Mouse (Mus musculus): ENCODE measurements around the gene Rpl26. TPM values are rescaled to one million over a fixed set of nuclear protein-coding genes. Genes with fewer than 3 reads are reported as not detected.
A peak's percentile ranks its signal among the peaks of the same experiment; 100 is the strongest.

The Rpl26 gene
- total RNA-seq, 2 experiments from 2014 or later, result 701 to 756 TPM

DNA sequence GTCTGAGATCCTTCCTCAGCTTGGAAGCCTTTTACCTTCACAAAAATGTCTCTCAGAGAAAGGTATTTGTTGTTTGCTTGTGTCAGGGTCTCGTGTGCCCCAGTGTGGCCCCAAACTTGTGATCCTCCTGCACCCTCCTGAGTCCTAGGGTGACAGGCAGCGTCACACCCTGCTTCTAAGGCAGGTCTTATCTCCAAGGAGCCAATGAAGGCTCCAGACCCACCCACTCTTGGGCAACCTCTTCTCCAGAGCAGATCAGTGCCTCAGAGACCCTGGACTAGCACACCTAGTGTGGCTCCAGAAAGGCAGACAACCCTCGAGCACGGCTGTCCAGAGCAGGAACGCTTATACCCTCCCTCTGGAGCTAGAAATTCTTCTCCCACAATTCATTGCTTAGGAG is 17.0 kb upstream of the Rpl26 start:
- intact Hi-C loops (cut with DNase I), result no loop called here
- no peak for DNase-seq (ENCODE audit: extremely low spot score in 1 of 2, low spot score in 2 of 2)

DNA sequence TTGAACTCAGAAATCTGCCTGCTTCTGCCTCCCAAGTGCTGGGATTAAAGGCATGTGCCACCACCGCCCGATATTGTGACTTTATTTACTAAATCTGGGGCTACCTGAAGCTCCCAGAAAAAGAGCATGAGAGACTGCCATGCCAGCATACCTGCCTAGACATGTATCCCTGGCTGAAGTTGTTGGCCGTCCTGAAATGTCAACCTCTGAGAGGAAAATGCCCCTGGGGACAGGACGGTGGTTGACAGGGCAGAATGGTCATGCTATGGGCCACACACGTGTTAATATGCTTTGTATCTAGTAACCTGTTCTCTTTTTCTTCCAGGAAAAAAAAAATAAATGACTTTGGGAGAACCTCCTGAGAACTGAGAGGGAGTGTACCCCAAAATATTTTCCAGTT is 15.3 kb upstream of the Rpl26 start:
- intact Hi-C loops (cut with DNase I), result no loop called here
- DNase-seq (ENCODE audit: extremely low spot score in 1 of 2, low spot score in 2 of 2), result no peak

DNA sequence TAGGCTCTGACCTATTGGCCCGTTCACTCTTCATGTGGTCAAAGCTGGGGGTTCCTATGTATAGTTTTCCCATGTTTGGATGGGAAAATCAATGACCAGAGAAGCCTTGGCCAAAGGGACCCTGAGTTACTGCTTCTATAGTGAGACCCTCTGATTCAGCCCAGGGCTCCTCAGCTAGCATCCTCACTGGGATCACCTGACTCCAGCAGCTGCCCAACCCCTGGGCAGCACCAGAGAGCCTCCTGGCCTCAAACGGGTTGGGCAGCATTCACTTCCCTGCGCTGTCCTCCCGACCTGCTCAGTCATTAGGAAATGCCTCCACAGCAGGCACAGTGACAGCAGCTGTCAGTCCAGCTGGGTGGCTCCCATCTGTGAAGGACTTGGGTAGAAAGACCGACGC is 13.1 kb upstream of the Rpl26 start, which contains the start of gene Rnf222:
Rnf222 (plus strand) TSS at position 301 of the 400 bp plus-strand sequence.
- intact Hi-C loops (cut with DNase I), result no loop called here
- DNase-seq (ENCODE audit: extremely low spot score in 1 of 2, low spot score in 2 of 2), result no peak

DNA sequence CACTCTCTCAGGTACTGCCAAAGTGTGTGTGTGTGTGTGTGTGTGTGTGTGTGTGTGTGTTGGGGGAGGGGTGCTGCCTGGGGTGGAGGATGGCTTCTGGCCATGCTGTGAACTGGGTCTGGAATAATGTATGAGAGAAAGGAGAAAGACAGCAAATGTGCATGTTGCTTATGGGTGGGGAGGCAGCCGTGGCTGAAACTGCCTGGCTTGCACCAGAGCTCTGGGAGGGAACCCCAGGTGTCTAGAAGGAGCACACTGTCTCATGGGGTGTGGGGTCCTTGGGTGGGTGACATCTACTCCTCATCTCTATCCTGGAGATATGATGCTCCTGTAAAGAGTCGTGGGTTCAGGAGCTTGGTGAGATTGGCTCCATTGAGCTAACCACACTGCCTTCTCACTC is 12.7 kb upstream of the Rpl26 start:
- DNase-seq (ENCODE audit: extremely low spot score in 1 of 2, low spot score in 2 of 2), result no peak
- intact Hi-C loops (cut with DNase I), result no loop called here

- no peak for DNase-seq (ENCODE audit: extremely low spot score in 1 of 2, low spot score in 2 of 2)
Observed at GRCm38 (mm10) chr11:68890625-68891024, 10.8 kb upstream of the Rpl26 start.

DNA sequence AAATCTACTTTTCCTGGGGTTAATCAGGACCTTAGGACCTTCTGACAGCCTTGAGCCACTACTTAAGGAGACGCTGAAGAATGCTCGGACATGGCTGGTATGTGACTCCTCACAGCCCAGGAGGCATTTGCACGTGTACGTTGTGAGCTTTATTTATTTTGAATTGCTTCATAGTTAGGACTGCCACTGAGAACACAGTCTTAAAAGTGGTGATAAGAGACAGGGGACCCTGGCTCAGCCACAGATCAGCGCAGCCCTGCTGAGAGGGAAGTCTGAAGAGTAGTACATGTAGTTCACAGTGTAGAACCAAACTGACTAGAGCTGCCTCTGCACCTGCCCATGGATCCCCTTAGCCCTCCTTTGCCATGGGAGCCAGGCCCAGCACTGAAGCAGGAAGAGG is 9.6 kb upstream of the Rpl26 start:
- intact Hi-C loops (cut with DNase I), result no loop called here
- no peak for DNase-seq (ENCODE audit: extremely low spot score in 1 of 2, low spot score in 2 of 2)

More at GRCm38 (mm10) chr11:68890625-68891024, 10.8 kb upstream of the Rpl26 start:
- intact Hi-C loops (cut with DNase I), result no loop called here

- DNase-seq (ENCODE audit: extremely low spot score in 1 of 2, low spot score in 2 of 2), result no peak
- intact Hi-C loops (cut with DNase I), result no loop called here
Observed at GRCm38 (mm10) chr11:68892233-68892832, 9.1 kb upstream of the Rpl26 start.

DNA sequence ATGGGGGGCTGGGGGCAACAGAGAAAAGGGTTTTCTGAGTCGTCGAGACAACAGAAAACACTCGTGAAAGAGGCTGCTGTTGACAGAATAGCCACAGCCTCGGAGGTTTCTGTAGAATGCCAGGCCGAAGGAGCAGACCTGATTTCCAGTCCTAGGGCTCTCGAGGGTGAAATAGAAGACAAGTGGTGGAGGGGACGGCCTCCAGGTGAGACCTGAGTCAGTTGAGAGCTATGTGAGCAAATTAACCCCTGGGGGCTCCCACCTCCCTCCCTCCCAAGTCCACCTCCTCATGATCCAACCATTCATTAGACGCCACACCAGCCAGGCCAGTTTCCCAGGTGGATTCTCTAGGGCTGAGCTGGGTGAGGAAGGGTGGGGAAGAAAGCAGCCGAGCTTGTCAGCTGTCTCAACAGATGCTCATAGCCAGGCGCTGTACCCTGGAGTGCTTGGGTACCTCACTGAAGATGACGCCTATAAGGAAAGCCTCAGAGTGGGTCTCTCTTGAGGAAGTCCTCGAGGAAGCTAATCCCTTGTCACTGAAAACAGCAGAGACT is 7.4 kb upstream of the Rpl26 start:
- DNase-seq (ENCODE audit: extremely low spot score in 1 of 2, low spot score in 2 of 2), result no peak
- intact Hi-C loops (cut with DNase I), result no loop called here

GRCm38 (mm10) chr11:68896247-68896646 is 5.1 kb upstream of the Rpl26 start:
- no peak for DNase-seq (ENCODE audit: extremely low spot score in 1 of 2, low spot score in 2 of 2)
- intact Hi-C loops (cut with DNase I), result no loop called here

GRCm38 (mm10) chr11:68897120-68897519 is 4.3 kb upstream of the Rpl26 start:
- DNase-seq (ENCODE audit: extremely low spot score in 1 of 2, low spot score in 2 of 2), result no peak
- intact Hi-C loops (cut with DNase I), result no loop called here

DNA sequence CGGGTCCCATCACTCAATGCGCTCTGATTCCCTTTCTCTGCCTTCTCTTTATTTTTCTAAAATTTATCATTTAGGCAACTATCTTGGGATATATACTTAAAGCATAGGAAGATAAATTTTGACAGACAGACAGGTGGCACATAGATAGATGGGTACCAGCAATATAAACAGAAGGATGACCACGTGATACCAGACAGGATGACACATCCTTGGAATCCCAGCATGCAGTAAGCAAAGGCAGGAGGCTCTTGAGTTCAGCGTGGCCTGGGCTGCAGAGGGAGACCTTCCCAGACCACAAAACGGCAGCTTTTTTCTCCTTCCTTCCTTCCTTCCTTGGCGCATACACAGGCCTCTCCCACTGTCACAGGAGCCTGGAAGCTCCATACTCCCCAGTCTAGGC is 3.5 kb upstream of the Rpl26 start:
- intact Hi-C loops (cut with DNase I), result no loop called here
- no peak for DNase-seq (ENCODE audit: extremely low spot score in 1 of 2, low spot score in 2 of 2)

DNA sequence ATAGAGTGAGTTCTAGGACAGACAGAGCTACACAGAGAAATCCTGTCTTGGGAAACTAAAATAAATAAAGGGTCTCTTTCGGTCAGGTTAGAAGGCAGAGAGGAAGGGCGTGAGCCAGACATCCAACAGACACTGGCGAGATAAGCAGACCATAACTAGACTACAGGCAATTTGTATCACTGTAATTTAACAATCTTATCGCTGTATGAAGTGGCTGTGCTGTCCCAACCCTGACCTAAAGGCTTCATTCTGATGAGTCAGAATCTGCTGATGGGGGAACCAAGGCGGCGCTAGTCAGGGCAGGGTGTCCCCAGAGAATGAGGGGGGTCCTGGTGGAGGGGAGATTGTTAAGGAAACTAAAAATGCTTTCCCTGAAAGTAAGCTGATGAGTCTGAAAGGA is 2.6 kb upstream of the Rpl26 start:
- no peak for DNase-seq (ENCODE audit: extremely low spot score in 1 of 2, low spot score in 2 of 2)
- intact Hi-C loops (cut with DNase I), result no loop called here

GRCm38 (mm10) chr11:68899815-68900214 is 1.6 kb upstream of the Rpl26 start:
- intact Hi-C loops (cut with DNase I), result no loop called here

DNA sequence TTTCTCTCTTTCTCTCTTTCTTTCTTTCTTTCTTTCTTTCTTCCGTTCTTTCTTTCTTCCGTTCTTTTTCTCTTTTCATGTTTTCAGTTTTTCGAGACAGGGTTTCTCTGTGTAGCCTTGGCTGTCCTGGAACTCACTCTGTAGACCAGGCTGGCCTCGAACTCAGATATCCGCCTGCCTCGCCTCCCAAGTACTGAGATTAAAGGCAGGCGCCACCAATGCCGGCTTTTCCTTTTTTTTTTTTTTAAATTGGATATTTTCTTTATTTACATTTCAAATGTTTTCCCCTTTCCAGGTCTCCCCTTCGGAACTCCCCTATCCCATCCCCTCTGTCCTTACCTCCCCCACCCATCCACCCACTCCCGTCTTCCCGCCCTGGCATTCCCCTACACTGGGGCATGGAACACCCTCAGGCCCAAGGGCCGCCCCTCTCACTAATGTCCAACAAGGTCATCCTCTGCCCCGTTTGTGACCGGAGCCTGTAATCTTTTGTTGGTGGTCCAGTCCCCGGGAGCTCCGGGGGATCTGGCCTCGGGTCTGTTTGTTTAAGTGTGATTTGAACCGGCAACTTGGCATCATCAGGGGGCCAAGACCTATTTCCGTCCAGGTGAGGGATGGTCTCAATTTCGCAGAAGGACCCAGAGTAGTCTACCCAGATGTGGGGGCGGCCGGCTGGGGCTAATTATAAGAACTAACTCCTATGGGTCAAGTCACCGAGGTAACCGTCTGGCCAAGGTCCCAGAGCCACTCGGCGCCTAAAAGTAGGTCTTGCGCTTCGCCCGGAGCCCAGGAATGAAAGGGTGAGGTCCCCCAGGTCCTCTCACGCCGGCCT is 648 bp upstream of the Rpl26 start:
- peak in 1 of 2 experiments; percentile 36 for DNase-seq (ENCODE audit: extremely low spot score in 1 of 2, low spot score in 2 of 2)
- intact Hi-C loops (cut with DNase I), result no loop called here

More at GRCm38 (mm10) chr11:68899815-68900214, 1.6 kb upstream of the Rpl26 start:
- no peak for DNase-seq (ENCODE audit: extremely low spot score in 1 of 2, low spot score in 2 of 2)

DNA sequence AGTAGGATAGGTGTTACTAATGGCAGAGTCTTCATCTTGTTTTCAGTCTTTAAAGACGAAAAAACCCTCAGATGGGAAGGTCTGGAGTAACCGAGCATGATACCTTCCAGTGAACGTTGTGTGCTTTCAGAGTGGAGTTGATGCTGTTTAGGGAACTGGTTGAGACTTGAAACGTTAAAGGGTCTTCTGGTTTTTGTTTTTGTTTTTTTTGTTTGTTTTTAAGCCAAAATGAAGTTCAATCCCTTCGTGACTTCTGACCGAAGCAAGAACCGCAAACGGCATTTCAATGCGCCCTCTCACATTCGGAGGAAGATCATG is 623 bp downstream of the Rpl26 start:
- no peak for DNase-seq (ENCODE audit: extremely low spot score in 1 of 2, low spot score in 2 of 2)
- intact Hi-C loops (cut with DNase I), result no loop called here

DNA sequence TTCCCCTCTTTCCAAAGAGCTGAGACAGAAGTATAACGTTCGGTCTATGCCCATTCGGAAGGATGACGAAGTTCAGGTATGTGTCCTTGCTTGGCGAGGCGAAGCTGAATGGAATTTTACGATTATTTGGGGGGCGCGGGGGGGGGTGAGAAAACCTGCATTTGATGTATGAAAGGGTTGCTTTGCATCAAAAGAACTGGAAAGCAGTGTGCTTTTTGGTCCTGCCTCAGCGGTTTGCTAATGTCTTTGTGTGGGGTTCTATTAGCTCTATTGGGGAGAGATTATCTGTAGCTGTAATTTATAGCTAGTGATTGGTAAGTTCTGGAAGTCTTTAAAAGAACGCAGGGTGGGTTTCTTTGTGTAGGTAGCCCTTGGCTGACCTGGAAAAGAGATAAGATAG is 984 bp downstream of the Rpl26 start:
- intact Hi-C loops (cut with DNase I), result no loop called here
- no peak for DNase-seq (ENCODE audit: extremely low spot score in 1 of 2, low spot score in 2 of 2)

GRCm38 (mm10) chr11:68902823-68903222 is 1.4 kb downstream of the Rpl26 start:
- DNase-seq (ENCODE audit: extremely low spot score in 1 of 2, low spot score in 2 of 2), result no peak
- intact Hi-C loops (cut with DNase I), result no loop called here

- intact Hi-C loops (cut with DNase I), result loop anchor here (2.0 kb wide), 1 partner anchor 79 kb away; no protein-coding TSS in a partner anchor
- no peak for DNase-seq (ENCODE audit: extremely low spot score in 1 of 2, low spot score in 2 of 2)
Observed at GRCm38 (mm10) chr11:68903775-68904174, 2.4 kb downstream of the Rpl26 start.

DNA sequence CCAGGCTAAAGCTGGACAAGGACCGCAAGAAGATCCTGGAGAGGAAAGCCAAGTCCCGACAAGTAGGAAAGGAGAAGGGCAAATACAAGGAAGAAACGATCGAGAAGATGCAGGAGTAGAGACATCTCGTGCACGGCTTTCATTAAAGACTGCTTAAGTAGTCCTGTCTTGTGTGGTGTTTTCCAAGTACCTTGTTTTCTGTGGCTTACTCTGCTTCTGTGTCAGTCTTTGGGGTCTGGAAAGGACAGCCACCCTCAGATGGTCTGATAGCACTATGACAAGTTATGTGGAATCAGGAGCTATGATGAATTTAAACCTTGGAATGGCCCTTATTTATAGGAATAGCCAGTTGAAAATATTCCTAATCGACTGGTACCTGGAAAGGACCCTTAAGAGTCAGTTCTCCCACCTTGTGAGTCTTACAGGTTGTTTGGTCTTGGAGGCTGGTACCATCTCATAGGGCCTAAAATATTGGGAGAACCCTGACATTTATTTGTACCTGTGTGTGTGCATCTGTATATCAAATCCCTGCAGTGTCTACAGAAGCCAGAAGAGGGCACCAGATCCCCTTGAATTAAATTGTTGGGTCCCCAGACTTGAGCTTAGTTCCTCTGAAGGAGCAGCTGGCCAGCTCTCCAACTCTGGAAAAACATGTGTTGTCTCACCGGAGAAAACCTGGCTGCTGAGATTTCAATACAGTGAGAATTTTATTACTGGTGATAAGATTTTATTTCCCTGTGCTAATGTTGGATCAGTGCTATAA is 3.2 kb downstream of the Rpl26 start:
- DNase-seq (ENCODE audit: extremely low spot score in 1 of 2, low spot score in 2 of 2), result peak; percentile 71 to 74
- intact Hi-C loops (cut with DNase I), result loop anchor here (2.0 kb wide), 1 partner anchor 78 kb away; no protein-coding TSS in a partner anchor
